Mouse (Mus musculus) frontal cortex, adult 2 months (tissue): ENCODE results near the gene Rere. TPM values are rescaled to one million over a fixed set of nuclear protein-coding genes. Genes with fewer than 3 reads are reported as not detected.
"Not testable (repeated sequence)": the region's sequence is repeated elsewhere in the genome, so short reads cannot be mapped to it uniquely, and the experiment has no call there.

Source experiments
- DNase-seq, 2 experiments: peaks; one replicate each; pipeline ENCODE4 v3.0.0; 2022; ENCODE audit warnings: low spot score in 1 of 2; ENCODE audit errors: extremely low spot score in 1 of 2
- polyA plus RNA-seq: library from polyadenylated mRNA; depleted of rRNA; stranded (reverse); fragments of >200 nt; gene quantifications from 2 replicates; pipeline ENCODE4 v1.2.3, GENCODE M21; 2012

Rere gene
- polyA plus RNA-seq, 1 experiment: 64.4 TPM

DNA sequence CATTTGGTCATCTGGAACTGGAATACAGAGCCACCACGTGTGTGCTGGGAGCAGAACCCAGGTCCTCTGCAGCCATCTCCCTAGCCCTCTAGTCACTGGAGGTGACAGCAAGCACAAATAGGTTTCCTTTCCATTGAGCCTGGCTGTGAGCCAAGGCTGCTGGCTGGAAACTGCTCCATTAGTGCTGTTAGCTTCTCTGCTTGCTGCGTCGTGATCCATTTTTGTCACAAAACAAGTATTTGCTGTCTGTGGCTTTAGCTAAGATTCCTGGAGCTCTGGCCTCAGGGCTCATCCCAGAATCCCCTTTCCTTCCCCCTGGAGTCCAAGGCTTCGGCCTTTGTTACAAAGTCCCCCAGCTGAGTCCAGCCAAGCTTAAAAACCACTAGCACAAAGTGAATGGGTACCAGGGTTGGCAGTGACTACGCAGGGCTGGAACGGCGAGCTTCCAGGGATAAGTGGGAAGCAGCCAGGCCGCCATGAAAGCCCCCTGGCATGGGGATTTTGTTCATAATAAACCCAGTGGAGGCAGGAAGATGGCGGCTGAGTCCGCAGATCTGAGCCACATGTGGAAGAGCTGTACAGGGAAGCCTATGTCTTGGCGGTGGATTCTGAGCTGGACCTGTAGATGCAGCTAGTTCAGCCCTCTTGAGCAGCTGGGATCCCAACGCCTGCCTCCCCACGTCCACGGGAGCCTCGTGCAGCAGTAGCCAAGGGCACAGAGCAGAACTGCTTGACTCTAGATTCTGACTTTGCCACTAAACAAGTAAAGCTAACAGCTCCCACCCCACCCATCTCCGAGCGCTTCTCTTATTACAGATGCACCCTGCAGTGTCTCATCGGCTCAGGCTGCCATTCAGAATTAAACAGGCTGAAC is 30.7 kb upstream of the Rere start:
- no peak for DNase-seq

DNA sequence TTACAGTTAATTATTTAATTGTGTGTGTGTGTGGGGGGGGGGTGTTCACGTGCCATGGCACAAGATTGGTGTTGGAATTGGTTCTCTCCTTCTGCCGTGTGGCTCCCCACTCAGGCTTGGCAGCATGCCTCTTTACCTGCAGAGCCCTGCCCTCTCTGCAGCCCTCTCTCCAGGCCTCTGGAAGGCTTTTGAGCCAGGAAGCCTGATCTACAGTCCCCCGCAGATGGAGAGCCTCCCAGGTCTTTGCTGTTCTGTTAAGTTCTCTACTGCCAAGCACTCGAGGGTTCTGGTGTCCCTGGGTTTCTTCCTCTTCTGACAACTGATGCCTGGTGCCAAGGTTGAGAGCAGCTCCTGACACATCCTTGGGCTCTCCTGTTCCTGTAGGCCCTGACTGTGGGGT is 27.0 kb upstream of the Rere start:
- no peak for DNase-seq

DNA sequence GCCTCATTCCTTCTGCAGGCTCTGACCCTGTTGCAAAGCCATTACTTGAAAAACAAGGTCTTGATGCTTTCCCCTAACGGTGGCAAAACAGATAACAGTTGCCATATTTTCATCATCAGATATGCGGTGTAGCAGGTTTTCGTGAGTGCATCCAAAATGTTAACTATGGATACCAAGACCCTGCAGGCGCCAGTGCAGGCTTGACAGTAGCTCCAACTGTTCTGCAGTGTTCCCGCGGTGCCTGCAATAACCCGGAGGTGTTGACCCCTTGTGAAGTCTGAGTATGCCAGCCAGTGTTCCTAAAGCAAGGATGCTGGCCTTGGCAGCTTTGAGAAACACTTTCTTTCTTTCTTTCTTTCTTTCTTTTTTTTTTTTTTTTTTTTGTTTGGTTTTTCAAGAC is 26.3 kb upstream of the Rere start:
- DNase-seq: no peak

DNA sequence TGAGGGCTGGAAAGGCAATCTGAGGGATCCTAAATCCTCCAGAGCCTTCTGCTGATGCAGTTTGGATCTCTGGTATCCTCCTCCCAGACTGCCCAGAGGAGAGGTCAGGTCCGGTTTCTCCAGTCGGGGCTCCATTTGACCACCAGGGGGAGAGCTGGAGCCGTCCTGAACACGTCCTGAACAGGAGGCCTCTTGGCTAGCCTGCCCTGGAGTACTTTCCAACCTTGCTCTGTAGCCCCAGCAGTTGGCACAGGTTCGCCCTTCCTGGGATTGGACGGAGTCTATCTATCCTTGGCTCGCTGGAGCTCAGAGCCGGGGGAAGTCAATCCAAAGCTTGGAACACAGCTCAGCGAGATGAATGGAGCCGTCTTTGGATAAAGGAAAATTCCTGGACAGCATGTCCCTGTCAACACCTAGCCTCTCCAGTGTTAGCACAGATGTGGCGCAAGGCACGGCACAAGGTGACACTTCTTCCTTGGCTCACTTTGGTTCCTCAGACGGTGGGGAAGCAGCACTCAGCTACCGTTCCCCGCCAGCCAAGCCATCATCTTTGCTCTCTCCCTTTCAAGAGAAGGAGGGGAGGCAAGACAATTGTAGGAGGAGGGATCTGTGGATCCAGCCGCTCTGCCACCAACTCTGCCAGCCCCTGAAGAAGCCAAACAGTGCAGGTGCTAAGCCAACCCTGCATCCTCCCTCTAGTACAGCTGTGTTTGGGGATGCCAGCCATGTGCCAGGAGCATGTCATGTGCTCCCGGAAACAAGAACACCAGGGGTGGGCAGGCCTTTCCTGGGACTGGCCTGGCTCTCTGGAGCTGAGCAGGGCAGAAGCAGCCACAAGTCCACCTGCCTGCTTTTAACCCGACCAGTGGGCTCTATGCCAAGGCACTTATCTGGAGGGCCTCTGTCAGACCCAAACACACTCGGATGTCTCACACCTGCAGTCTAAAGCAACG is 23.9 kb upstream of the Rere start:
- DNase-seq: peak in 1 of 2 experiments; percentile 82

DNA sequence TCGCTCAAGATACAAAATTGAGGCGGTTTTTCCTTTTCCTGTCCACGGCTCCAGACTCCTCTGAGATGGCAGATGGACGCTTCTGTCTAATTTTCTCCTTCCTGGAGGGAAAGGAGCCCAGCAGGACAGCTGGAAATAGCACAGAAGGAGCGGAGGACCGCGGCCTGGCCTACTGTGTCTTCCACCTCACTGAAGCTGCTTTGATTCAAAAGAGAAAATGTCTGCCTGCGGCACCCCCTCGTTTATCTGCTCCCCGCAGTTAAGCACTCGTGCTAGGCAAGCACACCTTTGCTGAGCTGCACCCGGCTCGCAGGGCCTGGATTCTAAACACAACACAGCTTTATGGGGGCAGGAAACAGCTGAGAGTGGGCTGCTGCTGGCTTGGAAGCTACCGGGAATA is 23.1 kb upstream of the Rere start:
- DNase-seq: no peak

DNA sequence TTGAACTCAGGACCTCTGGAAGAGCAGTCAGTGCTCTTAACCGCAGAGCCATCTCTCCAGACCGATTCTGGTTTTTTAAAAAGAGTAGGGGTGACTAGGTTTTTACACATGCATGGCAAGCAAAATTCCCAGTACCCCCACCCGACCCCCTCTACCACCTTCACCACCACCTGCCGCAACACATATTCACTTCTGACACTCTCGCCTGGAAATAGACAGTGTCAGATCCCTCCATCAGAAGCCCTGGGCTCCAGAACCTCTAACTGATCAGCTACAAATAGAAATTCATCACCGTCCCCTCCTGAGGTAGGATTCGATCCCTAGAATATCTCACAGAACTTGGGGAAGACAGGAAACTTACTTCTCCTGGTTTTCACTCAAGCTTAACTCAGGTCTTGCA is 21.9 kb upstream of the Rere start:
- no peak for DNase-seq

DNA sequence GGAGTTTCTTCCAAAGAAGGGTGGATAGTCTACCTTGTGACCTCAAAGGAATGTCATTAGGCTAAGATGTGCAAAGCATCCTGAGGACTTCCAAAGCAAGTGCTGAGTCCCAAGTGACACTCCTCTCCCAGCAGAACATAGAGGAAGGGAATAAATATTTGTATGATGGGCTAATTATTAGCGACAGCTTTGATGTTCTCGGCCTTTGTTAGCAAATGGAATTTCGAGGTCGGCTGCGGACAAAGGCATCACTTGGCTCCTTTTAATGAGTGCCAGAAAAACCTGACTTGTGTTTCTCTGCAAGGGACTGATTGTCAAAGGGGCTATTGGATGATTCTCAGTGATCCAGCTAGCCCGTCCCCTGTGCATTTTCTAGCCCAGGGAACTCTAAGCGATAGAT is 21.3 kb upstream of the Rere start:
- DNase-seq: no peak

DNA sequence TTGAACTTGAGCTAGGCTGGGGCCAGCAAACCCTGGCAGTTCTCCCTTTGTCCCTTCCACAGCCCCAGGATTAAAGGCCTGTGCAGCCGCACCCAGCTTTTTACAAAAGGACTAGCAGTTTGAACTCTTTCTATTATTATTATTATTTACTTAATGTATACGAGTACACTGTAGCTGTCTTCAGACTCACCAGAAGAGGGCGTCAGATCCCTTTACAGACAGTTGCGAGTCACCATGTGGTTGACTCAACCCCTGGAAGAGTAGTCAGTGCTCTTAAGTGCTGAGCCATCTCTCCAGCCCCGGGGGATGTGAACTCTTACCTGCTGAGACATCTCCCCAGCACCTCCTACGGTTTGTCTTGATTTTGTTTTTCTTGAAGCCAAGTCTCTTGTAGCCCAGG is 20.7 kb upstream of the Rere start:
- DNase-seq: no peak

DNA sequence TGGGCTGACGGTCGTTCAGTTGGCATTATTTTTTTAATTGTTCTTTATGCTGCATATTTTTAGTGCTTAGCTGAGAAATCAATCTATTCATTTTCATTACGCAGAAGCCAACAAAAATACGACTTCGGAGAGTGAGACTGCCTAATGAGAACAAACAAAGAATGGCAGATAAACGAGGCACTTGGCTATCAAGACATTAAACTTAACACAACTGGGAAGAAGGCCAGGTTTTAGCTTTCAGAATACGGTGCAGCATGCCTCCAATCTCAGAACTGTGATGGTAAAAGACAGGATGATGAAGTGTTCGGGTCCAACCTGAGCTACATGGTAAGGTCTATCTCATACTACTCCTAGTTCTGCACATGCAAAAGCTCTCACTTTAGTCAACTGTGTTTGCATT is 19.1 kb upstream of the Rere start:
- no peak for DNase-seq

DNA sequence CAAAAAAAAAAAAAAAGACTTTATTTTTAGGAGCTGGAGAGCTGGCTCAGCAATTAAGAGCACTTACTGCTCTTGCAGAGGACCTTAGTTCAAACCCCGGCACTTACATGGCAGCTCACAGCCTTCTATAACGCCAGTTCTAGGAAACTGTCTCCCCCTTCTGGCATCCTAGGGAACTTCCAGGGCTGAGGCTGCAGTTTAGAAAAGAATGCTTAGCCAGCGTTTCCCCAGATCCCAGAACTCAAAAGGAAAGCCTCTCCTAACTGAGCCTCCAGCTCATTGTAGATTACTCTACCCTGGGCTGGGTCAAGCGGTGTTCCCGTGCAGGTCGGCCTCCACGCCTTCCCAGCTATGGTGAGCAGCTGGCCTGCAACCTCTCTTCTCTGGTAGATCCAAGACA is 16.5 kb upstream of the Rere start:
- no peak for DNase-seq

DNA sequence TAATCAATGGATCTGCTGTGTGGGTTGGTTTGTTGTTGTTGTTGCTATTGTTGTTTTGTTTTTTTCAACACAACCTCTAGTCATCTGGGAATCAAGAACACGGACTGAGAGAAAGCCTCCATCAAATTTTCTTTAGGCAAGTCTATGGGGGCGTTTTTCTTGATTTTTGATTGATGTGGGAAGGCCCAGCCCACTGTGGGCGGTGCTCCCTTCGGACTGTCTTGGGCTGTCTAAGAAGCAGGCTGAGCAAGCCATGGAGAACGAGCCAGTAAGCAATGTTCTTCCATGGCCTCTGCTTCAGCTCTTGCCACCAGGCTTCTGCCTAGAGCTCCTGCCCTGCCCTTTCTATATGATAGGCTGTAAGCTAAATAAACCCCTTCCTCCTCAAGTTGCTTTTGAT is 16.0 kb upstream of the Rere start:
- DNase-seq: no peak

DNA sequence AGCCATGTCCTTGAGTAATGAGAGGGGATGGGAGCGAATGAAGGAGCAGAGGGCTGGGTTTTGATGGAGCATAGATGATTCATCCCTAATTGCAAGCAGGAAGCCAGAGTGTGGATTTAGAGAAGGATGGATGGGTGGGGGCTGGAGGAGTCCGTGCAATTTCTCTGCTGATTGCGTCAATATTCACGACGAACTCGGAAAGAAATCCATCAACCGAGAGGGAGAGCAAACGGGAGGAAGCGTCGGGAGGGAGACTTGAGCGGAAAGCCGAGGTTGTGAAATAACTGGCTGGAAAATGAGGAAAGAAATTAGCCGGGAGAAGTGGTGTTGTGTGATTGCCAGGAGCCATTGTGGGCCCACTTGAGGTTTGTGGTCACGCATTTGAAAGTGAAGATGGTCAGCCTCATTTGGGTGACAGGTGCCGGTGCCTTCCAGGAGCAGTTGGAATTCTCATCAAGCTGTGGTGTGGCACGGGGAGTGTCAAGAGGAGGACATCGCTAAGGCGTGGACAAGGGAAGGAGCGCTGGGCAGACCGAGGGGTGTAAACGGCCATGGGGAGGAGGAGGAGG is 14.7 kb upstream of the Rere start:
- DNase-seq: no peak

DNA sequence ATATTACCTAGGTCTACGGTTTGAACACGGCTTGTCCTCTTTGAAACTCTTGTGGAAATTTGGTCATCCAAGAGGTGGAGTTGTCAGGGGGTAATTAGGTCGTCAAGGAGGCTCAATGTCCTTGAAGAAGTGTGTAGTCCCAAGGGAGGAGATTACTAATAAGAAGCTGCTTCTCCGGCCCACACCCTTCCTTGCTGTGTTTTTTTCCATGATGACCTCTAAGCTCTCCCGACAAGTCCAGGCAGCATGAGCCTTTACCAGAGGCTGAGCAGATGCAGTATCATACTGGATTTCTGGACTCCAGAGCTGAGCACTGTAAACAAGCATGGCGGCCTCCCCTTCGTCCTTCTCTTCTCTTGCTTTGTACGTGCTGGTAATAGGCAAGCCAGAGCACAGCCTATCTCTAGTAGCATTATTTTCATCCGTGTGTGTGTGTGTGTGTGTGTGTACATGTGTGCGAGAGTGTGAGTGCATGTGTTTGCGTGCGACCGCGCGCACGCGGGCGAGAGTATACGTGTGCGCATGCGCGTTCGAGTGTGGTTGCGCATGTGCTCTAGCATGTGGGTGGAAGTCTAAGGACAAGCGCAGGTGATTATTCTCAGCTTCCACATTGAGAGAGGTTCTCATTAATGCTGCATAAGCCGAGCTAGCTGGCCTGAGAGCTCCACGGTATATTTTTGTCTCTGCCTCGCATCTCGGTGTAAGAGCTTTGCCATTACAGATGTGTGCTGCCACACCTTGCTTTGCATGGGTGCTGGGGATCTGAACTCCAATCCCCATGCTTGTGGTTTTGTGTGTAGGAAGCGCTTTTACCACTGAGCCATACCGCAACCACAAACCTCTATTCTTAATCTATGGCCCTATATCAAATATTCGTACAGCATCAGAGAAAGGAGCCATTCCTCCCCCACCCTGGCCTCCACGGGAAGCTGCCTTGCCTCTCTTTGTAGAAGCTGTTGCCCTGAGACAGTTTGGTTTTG is 12.5 kb upstream of the Rere start:
- DNase-seq: no peak

DNA sequence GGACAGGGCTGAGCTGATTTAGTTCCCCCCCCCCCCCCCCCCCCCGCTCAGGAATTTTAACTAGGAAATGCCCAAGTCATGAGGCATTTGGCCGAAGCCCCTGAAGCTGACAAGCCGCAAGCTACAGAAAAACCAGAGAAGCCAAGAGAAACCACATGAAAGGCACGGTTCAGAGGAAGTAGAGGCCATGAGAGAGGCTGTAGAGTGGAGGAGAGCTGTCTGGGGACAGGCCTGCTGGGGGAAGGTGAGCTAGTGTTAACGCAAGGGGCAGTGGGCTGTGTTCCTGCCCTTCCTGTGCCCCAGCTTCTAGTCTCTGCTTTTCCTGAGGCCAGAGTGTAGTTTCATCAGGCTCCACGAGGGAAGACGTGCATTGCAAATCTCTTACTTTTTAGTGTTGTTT is 11.8 kb upstream of the Rere start:
- DNase-seq: no peak

DNA sequence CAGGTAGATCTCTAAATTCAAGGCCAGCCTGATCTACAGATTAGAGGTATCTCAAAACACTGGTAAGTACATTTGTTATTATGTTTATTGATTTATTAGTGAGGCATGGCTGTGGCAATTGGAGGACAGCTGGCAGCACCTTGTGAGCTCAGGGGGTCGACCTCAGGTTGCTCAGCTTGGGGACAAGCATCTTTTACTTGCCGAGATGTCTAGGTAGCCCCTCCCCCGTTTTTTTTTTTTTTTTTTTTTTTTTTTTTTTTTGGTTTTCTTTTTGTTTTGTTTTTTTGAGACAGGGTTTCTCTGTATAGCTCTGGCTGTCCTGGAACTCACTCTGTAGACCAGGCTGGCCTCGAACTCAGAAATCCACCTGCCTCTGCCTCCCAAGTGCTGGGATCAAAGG is 10.7 kb upstream of the Rere start:
- not testable (repeated sequence) for DNase-seq

DNA sequence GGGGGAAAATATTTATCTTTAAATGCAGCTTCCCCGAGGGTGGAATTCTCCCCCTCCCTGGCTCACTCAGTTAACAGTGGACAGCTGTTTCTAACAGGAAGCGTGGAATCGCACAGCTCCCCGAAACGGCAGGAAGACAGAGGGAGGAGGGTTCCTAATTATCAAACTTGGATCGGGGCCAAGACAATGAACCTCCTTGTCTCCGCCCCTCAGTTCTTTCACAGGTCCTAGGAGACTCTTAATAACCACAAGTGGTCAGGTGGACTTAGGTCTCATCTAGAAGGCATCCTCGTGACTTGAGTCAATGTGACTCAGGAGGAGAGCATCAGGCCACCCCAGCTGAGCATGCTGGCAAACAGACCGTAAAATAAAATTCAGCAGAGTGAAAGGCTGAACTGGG is 8.7 kb upstream of the Rere start:
- no peak for DNase-seq

DNA sequence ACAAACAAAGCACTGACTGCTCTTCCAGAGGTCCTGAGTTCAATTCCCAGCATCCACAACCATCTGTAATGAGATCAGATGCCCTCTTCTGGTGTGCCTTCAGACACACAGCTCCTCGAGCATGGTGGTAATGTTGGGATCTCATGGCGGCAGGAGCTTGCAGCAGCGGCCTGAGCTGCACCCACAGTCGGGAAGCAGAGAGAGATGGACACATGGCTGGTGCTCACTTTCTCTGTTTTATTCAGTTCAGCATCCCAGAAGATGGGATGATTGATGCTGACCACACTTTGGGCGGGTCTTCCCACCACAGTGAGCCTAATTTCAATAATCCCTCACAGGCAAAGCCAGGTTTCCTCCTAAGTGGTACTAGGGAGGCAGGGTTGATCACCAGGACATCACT is 5.9 kb upstream of the Rere start:
- no peak for DNase-seq

DNA sequence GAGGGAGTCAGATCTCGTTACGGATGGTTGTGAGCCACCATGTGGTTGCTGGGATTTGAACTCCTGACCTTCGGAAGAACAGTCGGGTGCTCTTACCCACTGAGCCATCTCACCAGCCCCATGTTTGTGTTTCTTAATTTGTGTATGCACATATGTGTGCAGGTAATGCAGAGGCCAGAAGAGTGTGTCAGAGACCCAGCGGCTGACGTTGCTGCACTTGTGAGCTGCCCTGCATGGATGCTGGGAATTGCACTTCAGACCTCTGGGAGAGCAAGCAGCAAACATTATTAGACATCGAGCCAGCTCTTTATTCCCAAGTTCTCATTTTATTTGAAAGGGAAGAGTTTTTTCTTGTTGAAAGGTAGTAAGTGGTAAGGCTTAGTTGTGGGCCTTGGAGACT is 2.1 kb upstream of the Rere start:
- DNase-seq: not testable (repeated sequence)

DNA sequence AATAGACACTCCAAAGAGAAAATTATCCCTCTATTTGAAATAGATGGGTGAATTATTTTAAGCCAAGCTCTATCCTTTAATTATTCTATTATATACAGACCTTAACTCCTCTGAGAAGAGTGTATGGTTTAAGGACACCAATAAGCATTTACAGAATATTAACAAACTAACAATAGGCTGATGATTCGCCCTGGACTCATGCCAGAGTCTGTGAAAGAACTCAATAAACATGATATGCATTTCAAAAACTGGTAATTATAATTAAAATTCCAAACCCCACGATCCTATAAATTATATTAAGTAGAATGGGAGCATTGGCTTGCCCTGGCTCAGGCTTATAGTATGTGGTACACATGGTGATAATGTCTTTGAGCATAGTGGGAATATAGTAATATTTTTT is 1.4 kb upstream of the Rere start:
- no peak for DNase-seq

DNA sequence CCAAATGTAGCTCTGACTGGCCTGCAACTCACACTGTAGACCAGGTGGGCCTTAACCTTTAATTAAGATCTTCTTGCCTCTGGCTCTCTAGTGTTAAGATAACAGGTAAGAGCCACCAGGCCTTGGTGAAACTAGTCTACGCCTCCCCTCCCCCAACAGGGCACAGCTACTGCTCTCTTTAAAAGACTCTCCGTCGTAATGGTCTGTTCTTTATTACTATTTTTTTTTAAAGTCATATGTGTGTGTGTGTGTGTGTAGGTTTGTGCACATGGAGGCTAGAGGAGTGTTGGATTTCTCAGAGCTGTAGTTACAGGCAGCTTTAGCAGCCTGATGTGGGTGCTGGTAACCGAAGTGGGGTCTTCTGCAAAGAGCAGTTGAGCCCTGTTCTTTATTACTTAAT is 987 bp upstream of the Rere start:
- DNase-seq: no peak
